Mouse (Mus musculus) thymus, adult 18-20 months (tissue): ENCODE measurements around the gene Ddx17.

Experiments used
- DNase-seq, 2 experiments: peaks; one replicate each; pipeline ENCODE4 v3.0.0; 2022; ENCODE audit warnings: mixed read lengths in 2 of 2

The Ddx17 gene

GRCm38 (mm10) chr15:79518571-79518970 is 28.0 kb downstream of the Ddx17 start:
- no peak for DNase-seq

GRCm38 (mm10) chr15:79517710-79518109 is 28.8 kb downstream of the Ddx17 start:
- no peak for DNase-seq

GRCm38 (mm10) chr15:79516171-79517096 is 30.1 kb downstream of the Ddx17 start, which contains the start of gene Kdelr3:
TSS of gene Kdelr3 (plus strand) at chr15:79516411.
- no peak for DNase-seq

- no peak for DNase-seq
Observed at GRCm38 (mm10) chr15:79513940-79514339, 32.6 kb downstream of the Ddx17 start.

GRCm38 (mm10) chr15:79511553-79512320 is 34.8 kb downstream of the Ddx17 start:
- DNase-seq: no peak

GRCm38 (mm10) chr15:79510425-79510824 is 36.1 kb downstream of the Ddx17 start:
- DNase-seq: no peak

- DNase-seq: no peak
Observed at GRCm38 (mm10) chr15:79509998-79510397, 36.5 kb downstream of the Ddx17 start.

GRCm38 (mm10) chr15:79507055-79507828 is 39.3 kb downstream of the Ddx17 start:
- no peak for DNase-seq

- no peak for DNase-seq
Observed at GRCm38 (mm10) chr15:79506460-79506859, 40.1 kb downstream of the Ddx17 start.

- peak in 1 of 2 experiments; percentile 22 for DNase-seq
Observed at GRCm38 (mm10) chr15:79505616-79506283, 40.8 kb downstream of the Ddx17 start.

- DNase-seq: no peak
Observed at GRCm38 (mm10) chr15:79504707-79505452, 41.7 kb downstream of the Ddx17 start, which contains the start of gene Kcnj4. TSS of gene Kcnj4 (minus strand) at chr15:79505241.

GRCm38 (mm10) chr15:79503438-79503837 is 43.1 kb downstream of the Ddx17 start:
- DNase-seq: no peak

- DNase-seq: no peak
Observed at GRCm38 (mm10) chr15:79502891-79503341, 43.6 kb downstream of the Ddx17 start.

- no peak for DNase-seq
Observed at GRCm38 (mm10) chr15:79500110-79500509, 46.4 kb downstream of the Ddx17 start.

GRCm38 (mm10) chr15:79493527-79493926 is 53.0 kb downstream of the Ddx17 start:
- DNase-seq: no peak

GRCm38 (mm10) chr15:79489463-79489862 is 57.1 kb downstream of the Ddx17 start:
- DNase-seq: no peak

GRCm38 (mm10) chr15:79481181-79481688 is 65.3 kb downstream of the Ddx17 start:
- no peak for DNase-seq
